In the genomic region with DNA sequence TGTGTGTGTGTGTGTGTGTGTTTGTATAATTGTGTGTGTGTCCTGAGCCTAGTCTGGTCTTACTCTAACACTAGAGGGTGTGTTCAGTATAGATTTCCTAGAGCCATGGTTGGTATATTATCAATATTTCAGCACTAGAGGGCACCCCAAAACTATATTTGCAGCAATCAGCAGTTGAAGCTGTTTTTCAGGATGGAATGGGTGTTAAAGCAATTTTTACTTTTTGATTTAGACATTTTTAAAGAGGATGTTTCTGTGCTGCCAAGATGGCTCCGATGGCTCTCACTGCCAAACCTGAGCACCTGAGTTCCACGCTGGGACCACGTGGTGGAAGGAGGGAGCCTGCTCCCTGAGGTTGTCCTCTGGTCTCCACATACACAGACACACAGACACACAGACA, we compare ENCODE assay signal across 8 mouse cellular contexts. TPM values are rescaled to one million over a fixed set of nuclear protein-coding genes. Genes with fewer than 3 reads are reported as not detected.
DNase-seq lines count a peak whose midpoint lies in the region; ATAC-seq and TF ChIP-seq lines count a peak whose summit lies in the region.

No protein-coding gene starts in this region.

- H3K9me3 ChIP-seq in lung, embryonic 14.5 days (ENCODE audit: low read depth, low read length), result no peaks in the 10 kb centered on the region
- no peaks in the 10 kb centered on the region for H3K9me3 ChIP-seq in hindbrain, embryonic 16.5 days (ENCODE audit: control insufficient read depth, low read length)
- H3K9me3 ChIP-seq in midbrain, postnatal 0 days (ENCODE audit: low read length), result no peaks in the 10 kb centered on the region

- no peaks in the 10 kb centered on the region for H3K36me3 ChIP-seq in lung, embryonic 14.5 days (ENCODE audit: insufficient read depth)
- H3K36me3 ChIP-seq in hindbrain, embryonic 16.5 days (ENCODE audit: control insufficient read depth, insufficient read depth, low read length), result no peaks in the 10 kb centered on the region
- no peaks in the 10 kb centered on the region for H3K36me3 ChIP-seq in midbrain, postnatal 0 days (ENCODE audit: insufficient read depth, low read length)

- no peak overlapping the region for H3K9ac ChIP-seq in lung, embryonic 14.5 days
- H3K9ac ChIP-seq in hindbrain, embryonic 16.5 days (ENCODE audit: low read depth, low read length), result no peak overlapping the region
- no peak overlapping the region for H3K9ac ChIP-seq in midbrain, postnatal 0 days (replicated peaks; ENCODE audit: low read length, poor library complexity, severe bottlenecking)

- 0 out of 2 replicates have a peak, but pooled peaks cover 3% of the 10 kb centered on the region for H3K4me1 ChIP-seq in cerebellum, adult 2 months (ENCODE audit: control insufficient read depth, insufficient read depth, low read length)
- no peaks in the 10 kb centered on the region for H3K4me1 ChIP-seq in lung, embryonic 14.5 days (ENCODE audit: insufficient read depth)
- H3K4me1 ChIP-seq in lung, adult 2 months (ENCODE audit: control insufficient read depth, insufficient read depth, low read length), result peaks cover 4% of the 10 kb centered on the region; the same call in 1 of the 2 replicates
- H3K4me1 ChIP-seq in hindbrain, embryonic 16.5 days (ENCODE audit: control insufficient read depth, insufficient read depth, low read depth, low read length), result no peaks in the 10 kb centered on the region
- no peaks in the 10 kb centered on the region for H3K4me1 ChIP-seq in midbrain, postnatal 0 days (ENCODE audit: insufficient read depth, low read length)

- H3K27ac ChIP-seq in cerebellum, adult 2 months (ENCODE audit: insufficient read depth, low read length), result no peak overlapping the region
- no peak overlapping the region for H3K27ac ChIP-seq in lung, embryonic 14.5 days (ENCODE audit: low read depth)
- H3K27ac ChIP-seq in hindbrain, embryonic 16.5 days (ENCODE audit: low read depth, low read length), result no peak overlapping the region
- no peak overlapping the region for H3K27ac ChIP-seq in midbrain, postnatal 0 days (ENCODE audit: low read depth, low read length)

- 12% methylated on average over 3 of the region's 3 CpGs for WGBS in cerebellum, adult 2 months
- 61% methylated on average over 3 of the region's 3 CpGs for WGBS in lung, embryonic 14.5 days
- WGBS in lung, adult 2 months, result 46% methylated on average over 3 of the region's 3 CpGs
- 68% methylated on average over 3 of the region's 3 CpGs for WGBS in hindbrain, embryonic 16.5 days
- 49% methylated on average over 3 of the region's 3 CpGs for WGBS in midbrain, postnatal 0 days

- TF ChIP-seq CTCF in cerebellum, adult 2 months (IDR thresholded peaks at IDR 0.05; ENCODE audit: borderline replicate concordance, insufficient read depth, low read depth, low read length), result peak; percentile 40; the same call in 1 of the 2 replicates
- peak; percentile 49 for TF ChIP-seq CTCF in lung, embryonic 14.5 days (IDR thresholded peaks at IDR 0.05; ENCODE audit: low read depth)
- no peak for TF ChIP-seq CTCF in lung, adult 2 months (IDR thresholded peaks at IDR 0.05; ENCODE audit: insufficient read depth, low read length)
- TF ChIP-seq CTCF in midbrain, postnatal 0 days (IDR thresholded peaks at IDR 0.05), result peak; percentile 81

- ATAC-seq in lung, embryonic 14.5 days (ENCODE audit: insufficient read depth), result no peak
- peak; percentile 70 for ATAC-seq in hindbrain, embryonic 16.5 days
- ATAC-seq in midbrain, postnatal 0 days (ENCODE audit: low FRiP score), result peak; percentile 71

- DNase-seq in cerebellum, adult 2 months, result peak in 1 of 2 experiments; percentile 40
- DNase-seq in cerebellum, adult 9-11 months, result no peak
- peak; percentile 68 for DNase-seq in lung, embryonic 14.5 days
- no peak for DNase-seq in lung, adult 2 months
- peak; percentile 76 for DNase-seq in midbrain, postnatal 0 days (ENCODE audit: low spot score)
- DNase-seq in gastrocnemius, postnatal 25 days, result no peak
- DNase-seq in urinary bladder, postnatal 36 days (ENCODE audit: low spot score in 2 of 2), result no peak

- H3K4me3 ChIP-seq in cerebellum, adult 2 months (replicated peaks; ENCODE audit: insufficient read depth, low read depth, low read length), result no peak overlapping the region
- H3K4me3 ChIP-seq in lung, embryonic 14.5 days (ENCODE audit: low read depth, low read length), result no peak overlapping the region
- no peak overlapping the region for H3K4me3 ChIP-seq in lung, adult 2 months (replicated peaks; ENCODE audit: extremely low read depth, low read depth, low read length)
- no peak overlapping the region for H3K4me3 ChIP-seq in hindbrain, embryonic 16.5 days (ENCODE audit: low read length)
- no peak overlapping the region for H3K4me3 ChIP-seq in midbrain, postnatal 0 days (ENCODE audit: low read depth, low read length)

- TF ChIP-seq POLR2A in cerebellum, adult 2 months (IDR thresholded peaks at IDR 0.05; ENCODE audit: borderline replicate concordance, insufficient read depth, low read length), result no peak
- TF ChIP-seq POLR2A in lung, adult 2 months (IDR thresholded peaks at IDR 0.05; ENCODE audit: borderline replicate concordance, extremely low read depth, low read depth, low read length), result no peak

- no peaks in the 10 kb centered on the region for H3K27me3 ChIP-seq in cerebellum, adult 2 months (ENCODE audit: control insufficient read depth, insufficient read depth, low read length)
- H3K27me3 ChIP-seq in lung, embryonic 14.5 days (ENCODE audit: insufficient read depth, low read length), result no peaks in the 10 kb centered on the region
- no peaks in the 10 kb centered on the region for H3K27me3 ChIP-seq in hindbrain, embryonic 16.5 days (replicated peaks; ENCODE audit: control insufficient read depth, insufficient read depth, low read length)
- no peaks in the 10 kb centered on the region for H3K27me3 ChIP-seq in midbrain, postnatal 0 days (ENCODE audit: insufficient read depth, low read length)

- H3K4me2 ChIP-seq in lung, embryonic 14.5 days, result no peak overlapping the region
- no peak overlapping the region for H3K4me2 ChIP-seq in hindbrain, embryonic 16.5 days (ENCODE audit: low read length)
- H3K4me2 ChIP-seq in midbrain, postnatal 0 days (ENCODE audit: low read depth, low read length, poor library complexity, severe bottlenecking), result no peak overlapping the region

RNA-seq across cellular contexts. Expression of a gene that starts 19.4 kb away (rescaled TPM):
- polyA plus RNA-seq in cerebellum, adult 2 months (2012; rRNA removed), result 40.2 and 42.0 TPM in 2 replicates
- polyA plus RNA-seq in lung, embryonic 14.5 days (2014; fragmentation: Nextera tagmentation; extraction: Ambion mirVana), result 18.9 and 22.2 TPM in 2 replicates
- 4.2 and 6.3 TPM in 2 replicates for polyA plus RNA-seq in lung, adult 2 months (2012; rRNA removed)
- 26.8 and 37.3 TPM in 2 replicates for polyA plus RNA-seq in hindbrain, embryonic 16.5 days (2015; fragmentation: Nextera tagmentation; extraction: Ambion mirVana)
- 77.9 and 86.9 TPM in 2 replicates for total RNA-seq in midbrain, postnatal 0 days (2014; rRNA removed)
- 20.1 and 22.0 TPM in 2 replicates for polyA plus RNA-seq in midbrain, postnatal 0 days (2015; fragmentation: Nextera tagmentation; extraction: Ambion mirVana)
- total RNA-seq in gastrocnemius, postnatal 25 days (2021), result 1 to 10 TPM; 6.3 to 6.9 TPM

RNA-seq across cellular contexts. Expression of a gene that starts 50.2 kb away (rescaled TPM):
- 50.2 and 50.8 TPM in 2 replicates for polyA plus RNA-seq in cerebellum, adult 2 months (2012; rRNA removed)
- polyA plus RNA-seq in lung, embryonic 14.5 days (2014; fragmentation: Nextera tagmentation; extraction: Ambion mirVana), result 62.2 and 65.6 TPM in 2 replicates
- polyA plus RNA-seq in lung, adult 2 months (2012; rRNA removed), result 10.9 and 14.3 TPM in 2 replicates
- polyA plus RNA-seq in hindbrain, embryonic 16.5 days (2015; fragmentation: Nextera tagmentation; extraction: Ambion mirVana), result 73.8 and 77.8 TPM in 2 replicates
- 57.1 and 65.9 TPM in 2 replicates for total RNA-seq in midbrain, postnatal 0 days (2014; rRNA removed)
- 64.7 and 69.1 TPM in 2 replicates for polyA plus RNA-seq in midbrain, postnatal 0 days (2015; fragmentation: Nextera tagmentation; extraction: Ambion mirVana)
- 1 to 10 TPM; 5.3 to 5.8 TPM for total RNA-seq in gastrocnemius, postnatal 25 days (2021)

Comparison
In these comparisons a context has a peak if more than half of its experiments do, and no peak if none do; other contexts are left out.
1. DNase-seq: peak in lung, embryonic 14.5 days (single experiment) and midbrain, postnatal 0 days (single experiment); none in cerebellum, adult 9-11 months (single experiment), lung, adult 2 months (single experiment), gastrocnemius, postnatal 25 days (single experiment) and urinary bladder, postnatal 36 days (0 of 2).